Mouse (Mus musculus) liver, adult 2 months (tissue): ENCODE data around the gene Tmcc2. TPM values are rescaled to one million over a fixed set of nuclear protein-coding genes. Genes with fewer than 3 reads are reported as not detected.

ENCODE experiments used
- DNase-seq: peaks from one replicate; pipeline ENCODE4 v3.0.0-alpha.2; 2011; ENCODE audit warnings: low read depth, low spot score; ENCODE audit errors: extremely low read depth
- H3K27ac ChIP-seq: fragments of 200-500 bp; replicated peaks from 2 replicates; pipeline ENCODE4 v1.5.1; 2012; ENCODE audit warnings: low read depth, mild to moderate bottlenecking, control low read depth, inconsistent platforms, low read length; ENCODE audit not compliant: insufficient read depth
- H3K27me3 ChIP-seq: fragments of 200-500 bp; 2 replicates; pipeline ENCODE4 v1.6.1; 2012; ENCODE audit warnings: mild to moderate bottlenecking, moderate library complexity, low read length, inconsistent platforms; ENCODE audit not compliant: control insufficient read depth, insufficient read depth
- H3K36me3 ChIP-seq: fragments of 200-500 bp; 2 replicates; pipeline ENCODE4 v1.6.1; 2012; ENCODE audit warnings: low read length, inconsistent platforms; ENCODE audit not compliant: control insufficient read depth, insufficient read depth
- H3K4me1 ChIP-seq: fragments of 200-500 bp; 2 replicates; pipeline ENCODE4 v1.6.1; 2011; ENCODE audit warnings: low read length; ENCODE audit not compliant: control insufficient read depth, insufficient read depth
- H3K4me3 ChIP-seq: fragments of 200-500 bp; 2 replicates; pipeline ENCODE4 v1.5.1; 2011; ENCODE audit warnings: low read depth, mild to moderate bottlenecking, control low read depth, low read length, moderate library complexity; ENCODE audit not compliant: insufficient read depth
- H3K79me2 ChIP-seq: fragments of 200-500 bp; 2 replicates; pipeline ENCODE4 v1.6.1; 2012; ENCODE audit warnings: inconsistent platforms, mild to moderate bottlenecking, low read length, moderate library complexity; ENCODE audit not compliant: control insufficient read depth, insufficient read depth
- H3K9ac ChIP-seq: fragments of 200-500 bp; 2 replicates; pipeline ENCODE4 v1.6.1; 2012; ENCODE audit warnings: low read depth, mild to moderate bottlenecking, control low read depth, inconsistent platforms, low read length
- CTCF ChIP-seq: fragments of 200-500 bp; IDR thresholded peaks from 2 replicates; pipeline ENCODE4 v1.5.1; 2011; ENCODE audit warnings: low read depth, low read length, control low read depth
- POLR2A ChIP-seq: fragments of 200-500 bp; IDR thresholded peaks from 2 replicates; pipeline ENCODE4 v1.6.1; 2011; ENCODE audit warnings: low read length, control low read depth; ENCODE audit not compliant: insufficient read depth; ENCODE audit errors: extremely low read depth
- WGBS: fragments of 180-500 bp; shearing (Covaris S2); methylation state at CpG from one replicate; pipeline ENCODE4 v1.1.7; 2018; 5-methylcytosine and 5-hydroxymethylcytosine counted together
- polyA plus RNA-seq: library from polyadenylated mRNA; depleted of rRNA; stranded (reverse); fragments of >200 nt; gene quantifications from 2 replicates; pipeline ENCODE4 v1.2.3, GENCODE M21; 2012
- total RNA-seq: library from RNA; depleted of rRNA; stranded (reverse); fragments of >200 nt; gene quantifications from 2 replicates; pipeline ENCODE4 v1.2.3, GENCODE M21; 2014

Tmcc2 gene
- total and polyA plus RNA-seq, 2 experiments = 1.6 to 2.5 TPM

DNA sequence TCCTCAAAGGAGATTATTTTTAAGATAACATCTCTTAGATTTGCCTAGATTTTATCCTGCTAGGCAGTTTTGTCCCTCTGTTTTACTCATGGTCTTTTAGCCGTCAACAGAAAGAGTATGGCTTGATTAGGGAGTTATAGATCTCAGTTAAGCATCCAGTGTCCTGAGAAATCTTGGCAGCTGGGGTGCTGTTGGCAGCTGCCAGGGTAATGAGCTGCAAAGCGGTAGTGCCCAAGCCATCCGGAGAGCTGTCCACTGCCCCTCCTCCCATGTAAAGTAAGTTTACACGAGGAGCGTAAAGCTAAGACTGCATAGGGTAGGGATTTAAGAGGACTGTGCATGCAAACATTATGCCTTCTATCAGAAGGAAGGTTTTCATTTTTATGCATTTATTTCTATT is 42.3 kb upstream of the Tmcc2 start:
- 60% methylated on average over 5 of the region's 5 CpGs for WGBS
- TF ChIP-seq CTCF (no peak), POLR2A (no peak)
- no peaks in the 10 kb centered on the region for H3K27me3 ChIP-seq
- H3K79me2 ChIP-seq = peaks cover 3% of the 10 kb centered on the region; the same call in 1 of the 2 replicates
- peaks cover 6% of the 10 kb centered on the region; the same call in 1 of the 2 replicates for H3K36me3 ChIP-seq
- H3K4me1 ChIP-seq = peaks cover 4% of the 10 kb centered on the region
- H3K9ac ChIP-seq = no peak overlapping the region
- no peak for DNase-seq
- no peak overlapping the region for H3K27ac ChIP-seq
- H3K4me3 ChIP-seq = no peak overlapping the region

DNA sequence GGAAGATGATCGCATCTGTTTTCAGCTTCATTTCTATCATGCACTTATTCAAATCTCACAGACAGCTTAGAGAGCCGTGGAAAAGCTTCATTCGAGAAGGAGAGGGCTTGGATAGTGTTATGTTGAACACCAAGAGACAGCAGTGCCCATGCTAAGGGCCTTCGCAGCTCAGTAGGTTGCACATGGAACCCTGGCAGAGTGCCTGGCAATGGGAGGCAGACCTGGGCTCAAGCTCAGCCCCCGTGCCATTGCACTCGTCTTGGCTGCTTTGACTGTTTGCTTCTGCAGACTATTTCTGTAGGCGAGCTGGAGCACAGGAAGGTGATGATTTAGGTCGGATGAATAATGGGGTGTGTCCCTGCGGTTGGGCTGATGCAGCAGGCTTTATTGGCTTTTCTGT is 40.6 kb upstream of the Tmcc2 start:
- peak; percentile 50 for DNase-seq

DNA sequence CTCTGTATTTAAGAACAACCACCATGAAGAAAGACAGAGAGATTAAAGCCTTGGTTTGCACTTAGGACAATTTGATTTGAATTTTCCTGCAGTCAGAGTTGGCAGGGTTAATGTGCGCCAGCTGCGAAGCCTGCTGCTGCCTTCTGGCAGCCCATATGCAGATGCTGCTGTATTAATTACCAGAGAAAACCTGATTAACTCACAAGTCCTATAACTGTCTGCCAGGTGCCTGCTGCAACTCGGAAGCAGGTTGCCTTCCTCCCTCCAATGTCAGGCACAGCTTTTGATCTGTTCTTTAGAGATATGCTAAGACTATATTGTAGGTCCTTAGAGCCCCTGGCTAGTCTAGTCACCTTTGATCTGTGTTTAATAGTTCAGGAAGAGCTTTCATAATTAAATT is 39.7 kb upstream of the Tmcc2 start:
- H3K27me3 ChIP-seq = no peaks in the 10 kb centered on the region
- no peak for DNase-seq
- H3K36me3 ChIP-seq = peaks cover 4% of the 10 kb centered on the region; the same call in 1 of the 2 replicates
- WGBS = 87% methylated on average over 3 of the region's 3 CpGs
- no peak overlapping the region for H3K4me3 ChIP-seq
- peaks cover 4% of the 10 kb centered on the region for H3K4me1 ChIP-seq
- H3K27ac ChIP-seq = no peak overlapping the region
- no peak overlapping the region for H3K9ac ChIP-seq
- peaks cover 3% of the 10 kb centered on the region; the same call in 1 of the 2 replicates for H3K79me2 ChIP-seq
- TF ChIP-seq POLR2A (no peak), CTCF (no peak)

More for the DNA sequence above, 40.6 kb upstream of the Tmcc2 start:
- Histone ChIP-seq H3K4me1 (peaks cover 4% of the 10 kb centered on the region), H3K27ac (no peak overlapping the region), H3K9ac (no peak overlapping the region), H3K4me3 (no peak overlapping the region), H3K36me3 (peaks cover 5% of the 10 kb centered on the region; the same call in 1 of the 2 replicates), H3K79me2 (peaks cover 3% of the 10 kb centered on the region; the same call in 1 of the 2 replicates), H3K27me3 (no peaks in the 10 kb centered on the region)
- TF ChIP-seq CTCF = no peak
- no peak for TF ChIP-seq POLR2A
- 38% methylated on average over 9 of the region's 9 CpGs for WGBS

DNA sequence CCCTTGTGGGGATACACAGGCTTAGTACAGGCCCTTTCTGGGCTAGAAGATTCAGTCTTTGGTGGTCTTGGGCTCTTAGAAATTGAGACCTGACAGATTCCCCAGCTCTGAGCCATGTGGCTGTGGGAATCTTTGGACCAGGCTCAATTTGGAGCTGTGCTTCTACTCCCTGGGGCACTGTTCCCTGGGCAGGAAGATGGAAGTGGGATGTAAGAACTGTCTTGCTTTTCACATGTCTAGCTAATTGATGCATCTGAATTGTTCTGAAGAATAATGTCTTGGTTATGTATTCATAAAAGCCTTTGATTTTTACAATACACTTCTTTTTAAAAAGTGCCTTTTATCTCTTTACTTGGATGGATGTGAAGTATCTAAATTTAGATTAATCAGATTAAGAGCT is 34.5 kb upstream of the Tmcc2 start:
- H3K4me1 ChIP-seq = peaks cover 4% of the 10 kb centered on the region
- DNase-seq = no peak
- H3K79me2 ChIP-seq = peaks cover 12% of the 10 kb centered on the region; the same call in 1 of the 2 replicates
- H3K4me3 ChIP-seq = no peak overlapping the region
- H3K36me3 ChIP-seq = peaks cover 2% of the 10 kb centered on the region; the same call in 1 of the 2 replicates
- H3K9ac ChIP-seq = no peak overlapping the region
- no peak for TF ChIP-seq POLR2A
- TF ChIP-seq CTCF = no peak
- H3K27ac ChIP-seq = no peak overlapping the region
- no peaks in the 10 kb centered on the region for H3K27me3 ChIP-seq

DNA sequence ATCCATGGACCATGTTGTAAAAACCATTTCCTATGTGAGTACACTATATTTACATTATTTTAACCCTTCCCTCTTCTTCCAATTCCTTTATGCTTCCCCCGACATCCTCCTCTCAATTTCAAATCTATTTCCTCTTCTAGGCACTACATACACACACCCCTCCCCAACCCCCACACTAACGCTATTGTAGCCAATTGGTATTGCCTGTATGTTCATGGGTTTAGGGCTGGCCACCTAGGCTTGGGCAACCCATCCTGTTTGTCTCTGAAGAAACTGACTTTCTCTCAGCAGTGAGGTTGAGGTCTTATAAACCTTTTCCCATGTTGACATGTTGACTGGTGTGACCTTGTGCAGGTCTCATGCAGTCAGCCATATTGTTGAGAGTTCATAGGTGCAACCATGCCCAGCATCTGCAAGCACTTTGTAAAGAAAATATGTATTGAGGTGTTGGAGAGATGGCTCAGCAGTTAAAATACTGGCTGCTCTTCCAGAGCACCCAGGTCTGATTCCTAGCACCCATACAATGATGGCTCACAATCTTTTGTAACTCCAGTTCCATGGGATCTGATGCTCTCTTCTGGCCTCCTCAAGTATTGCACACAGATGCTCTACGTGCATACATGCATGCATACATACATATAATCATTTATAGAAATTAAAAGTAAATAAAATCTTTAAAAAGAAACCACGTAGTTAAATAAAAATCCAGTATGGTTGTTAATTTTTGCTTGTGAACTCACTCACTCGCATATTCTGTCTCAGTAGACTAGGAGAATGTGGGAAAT is 32.0 kb upstream of the Tmcc2 start:
- H3K79me2 ChIP-seq = peaks cover 18% of the 10 kb centered on the region; the same call in 1 of the 2 replicates
- no peaks in the 10 kb centered on the region for H3K27me3 ChIP-seq
- DNase-seq = no peak
- H3K27ac ChIP-seq = no peak overlapping the region
- 96% methylated on average over 5 of the region's 5 CpGs for WGBS
- H3K9ac ChIP-seq = no peak overlapping the region
- peaks cover 2% of the 10 kb centered on the region; the same call in 1 of the 2 replicates for H3K36me3 ChIP-seq
- TF ChIP-seq CTCF (no peak), POLR2A (no peak)
- H3K4me3 ChIP-seq = no peak overlapping the region
- H3K4me1 ChIP-seq = peaks cover 3% of the 10 kb centered on the region

DNA sequence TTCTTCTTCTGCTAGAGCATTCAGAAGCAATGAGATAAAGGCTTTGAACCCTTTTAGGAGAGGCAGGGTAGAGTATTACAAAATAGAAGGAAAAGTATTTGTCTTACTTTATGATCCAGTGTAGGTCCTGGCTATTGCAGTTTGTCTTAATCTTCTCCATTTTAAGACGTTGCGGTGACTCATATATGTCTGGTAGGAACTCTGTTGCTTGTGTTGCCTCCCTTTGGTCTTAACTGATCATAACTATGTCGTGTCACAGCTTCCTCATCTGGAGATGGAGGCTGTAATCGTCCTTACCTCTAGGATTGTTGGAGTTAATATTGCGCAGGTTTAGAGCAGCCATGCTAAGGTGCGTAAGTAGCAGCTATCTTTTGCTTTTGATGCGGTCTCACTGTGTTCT is 29.6 kb upstream of the Tmcc2 start:
- Histone ChIP-seq H3K27me3 (no peaks in the 10 kb centered on the region), H3K27ac (no peak overlapping the region), H3K79me2 (peaks cover 18% of the 10 kb centered on the region; the same call in 1 of the 2 replicates), H3K9ac (no peak overlapping the region), H3K4me1 (peaks cover 3% of the 10 kb centered on the region), H3K36me3 (no peaks in the 10 kb centered on the region), H3K4me3 (no peak overlapping the region)
- TF ChIP-seq CTCF (no peak), POLR2A (no peak)
- 92% methylated on average over 7 of the region's 7 CpGs for WGBS
- no peak for DNase-seq
